Mouse (Mus musculus) left cerebral cortex, postnatal 25 days (tissue): Measurements from ENCODE around the gene Bag3. TPM values are rescaled to one million over a fixed set of nuclear protein-coding genes. Genes with fewer than 3 reads are reported as not detected.
A peak's percentile ranks its signal among the peaks of the same experiment; 100 is the strongest.

Source experiments
- DNase-seq, 2 experiments: peaks; one replicate each; pipeline ENCODE4 v3.0.0; 2022; ENCODE audit warnings: low spot score in 2 of 2, mixed read lengths in 1 of 2
- intact Hi-C: fragments of 180-260 bp; cut with DNase I; formaldehyde crosslinking; loops from one replicate; pipeline ENCODE4 v1.15.1; 2025
- microRNA-seq, 2 experiments: library from miRNA; unstranded; fragments of <30 nt; microRNA quantifications; one replicate each; pipeline ENCODE4 v1.2.0; 2022
- total RNA-seq, 2 experiments: library from RNA; stranded (reverse); gene quantifications; 2 replicates each; pipeline ENCODE4 v1.2.3; 2021

Gene Bag3
- total RNA-seq, 2 experiments from 2014 or later: 6.4 to 7.5 TPM

DNA sequence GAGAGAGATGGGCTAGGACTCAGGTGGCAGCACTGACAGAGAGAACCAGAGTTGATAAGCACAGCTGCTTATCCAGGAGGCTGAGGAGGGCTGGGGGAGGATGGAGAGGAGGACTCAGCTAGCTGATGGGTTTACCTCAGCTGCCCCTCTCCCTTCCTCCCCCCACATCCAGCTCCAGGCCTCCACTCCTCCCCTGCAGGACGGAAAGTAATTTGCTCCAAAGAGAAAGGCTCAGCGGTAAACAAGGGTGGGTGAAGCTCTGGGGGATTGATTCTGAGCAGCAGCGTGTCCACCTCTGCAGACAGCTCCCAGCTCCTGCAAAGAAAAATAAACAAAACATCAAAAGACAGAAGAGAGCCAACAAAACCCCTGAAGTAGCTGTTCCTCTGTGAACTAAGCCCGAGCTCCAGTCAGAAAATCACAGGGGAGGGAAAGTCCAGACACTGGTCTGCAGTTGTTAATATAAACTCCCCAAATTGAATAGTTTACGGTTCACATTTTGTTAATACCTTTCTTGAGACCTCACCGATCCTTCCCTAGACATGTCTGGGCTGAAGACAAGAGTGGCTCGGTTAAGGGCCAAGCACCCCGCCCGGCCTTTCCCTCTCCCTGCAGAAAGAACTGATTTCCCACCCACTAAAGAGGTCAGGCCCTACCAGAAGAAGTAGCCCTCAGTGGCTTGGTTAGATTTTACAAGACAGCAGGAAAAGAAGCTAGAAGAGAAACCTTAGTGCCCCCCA lies 68.1 kb downstream of the Bag3 start:
- DNase-seq: peak in 1 of 2 experiments; percentile 41
- intact Hi-C loops: loop anchor here (2.0 to 5.0 kb wide), 2 partner anchors 75 to 96 kb away; no protein-coding TSS in a partner anchor

DNA sequence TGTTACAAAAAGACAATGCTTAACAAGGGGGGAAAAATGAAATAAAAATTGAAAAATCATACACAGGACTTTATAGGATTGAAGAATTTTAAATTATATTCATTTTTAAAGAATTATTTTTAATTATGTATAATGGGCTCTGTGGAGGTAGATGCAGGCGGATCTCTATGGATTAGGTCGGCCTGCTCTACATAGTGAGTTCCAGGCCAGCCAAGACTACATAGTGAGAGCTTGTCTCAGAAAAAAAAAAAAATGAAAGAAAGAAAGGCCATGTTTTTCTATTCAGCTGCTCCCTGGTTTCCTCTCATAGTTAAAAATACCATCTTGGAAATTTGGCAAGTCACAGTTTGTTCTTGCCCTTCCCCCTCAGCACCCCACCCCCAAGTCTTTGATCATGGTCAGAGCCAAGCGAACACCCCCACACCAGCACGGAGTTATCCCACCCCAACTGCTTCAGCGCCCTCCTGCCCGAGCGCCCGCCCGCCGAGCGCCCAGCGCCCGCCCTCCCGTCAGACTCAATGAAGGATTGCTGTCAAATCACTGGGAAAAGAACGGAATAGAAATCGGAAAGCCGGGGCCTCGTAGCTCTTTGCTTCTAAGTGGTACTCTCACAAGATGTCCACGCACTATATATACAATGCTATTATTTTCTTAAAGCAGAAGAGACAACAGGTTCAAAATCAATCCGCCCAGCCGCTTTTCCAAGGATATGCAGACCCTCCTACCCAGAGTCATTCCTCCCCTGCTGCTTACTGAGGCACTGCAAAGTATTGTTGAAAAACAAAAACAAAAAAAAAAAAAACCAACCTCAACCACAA lies 68.9 kb downstream of the Bag3 start:
- peak; percentile 18 to 59 for DNase-seq
- intact Hi-C loops: loop anchor here (2.0 to 5.0 kb wide), 2 partner anchors 74 to 95 kb away; no protein-coding TSS in a partner anchor

DNA sequence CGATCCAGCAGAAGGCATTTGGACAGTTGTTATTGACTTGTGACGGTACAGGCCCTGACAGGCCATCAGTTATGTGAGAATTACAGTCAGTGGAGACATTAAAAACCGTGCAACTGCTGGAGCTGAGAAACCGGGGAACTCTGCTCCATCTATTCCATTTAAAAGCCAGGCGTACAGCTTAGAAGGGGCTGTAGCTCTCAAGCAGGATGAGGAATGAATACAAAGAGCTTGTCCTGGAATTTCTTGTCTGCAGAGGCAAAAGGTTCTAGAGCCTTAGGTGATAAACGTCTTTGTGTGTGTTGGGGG lies 69.5 kb downstream of the Bag3 start:
- intact Hi-C loops: loop anchor here (2.0 to 5.0 kb wide), 2 partner anchors 74 to 94 kb away; no protein-coding TSS in a partner anchor
- DNase-seq: no peak

DNA sequence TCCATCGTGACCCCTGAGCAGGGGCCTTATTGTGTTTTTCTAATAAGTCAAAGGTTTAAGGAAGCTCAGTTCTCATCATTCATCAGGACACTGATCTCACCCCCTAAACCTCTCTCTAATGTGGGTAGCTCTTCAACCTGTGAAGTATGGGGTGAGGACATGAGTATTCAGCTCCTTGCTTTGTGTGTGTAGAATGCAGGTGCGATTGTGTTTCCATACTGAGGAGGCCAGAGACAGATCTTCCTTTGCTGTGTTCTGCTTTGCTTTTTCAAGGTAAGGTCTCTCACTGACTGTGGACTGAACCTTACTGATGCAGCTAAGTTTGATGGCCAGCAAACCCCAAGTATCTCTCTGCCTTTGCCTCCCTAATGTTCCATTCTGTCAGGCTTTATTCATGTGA lies 72.9 kb downstream of the Bag3 start:
- intact Hi-C loops: no loop called here
- no peak for DNase-seq

Small RNAs within 50 kb of the gene (microRNA-seq; reads per million reads assigned to microRNA genes)
- gene Gm24365: 0 reads per million in 2 experiments

Other genes with a start within 250 kb of the Bag3 start
- gene BC017158, start 225.4 kb upstream of the Bag3 start, total RNA-seq: 10 to 100 TPM; 20.8 to 26.7 TPM
- 10 to 100 TPM; 45.2 to 55.3 TPM for gene Rgs10, start 104.9 kb upstream of the Bag3 start, total RNA-seq
- gene Tial1, start 61.9 kb upstream of the Bag3 start, total RNA-seq: 100 to 1,000 TPM in 1 of 2 experiments, 10 to 100 TPM in 1; 89.6 to 102 TPM
- 100 to 1,000 TPM in 1 of 2 experiments, 10 to 100 TPM in 1; 96.4 to 115 TPM for gene Inpp5f, start 87.7 kb downstream of the Bag3 start, total RNA-seq
- gene Mcmbp, start 216.9 kb downstream of the Bag3 start, total RNA-seq: 10 to 100 TPM; 22.5 to 24.7 TPM
- 10 to 100 TPM; 41.3 to 42.9 TPM for gene Sec23ip, start 221.3 kb downstream of the Bag3 start, total RNA-seq